Mouse (Mus musculus): ENCODE results near the gene Arl3. TPM values are rescaled to one million over a fixed set of nuclear protein-coding genes. Genes with fewer than 3 reads are reported as not detected.

Arl3 gene
- total and polyA plus RNA-seq, 3 experiments: 24.1 to 46.5 (median 45.3) TPM

DNA sequence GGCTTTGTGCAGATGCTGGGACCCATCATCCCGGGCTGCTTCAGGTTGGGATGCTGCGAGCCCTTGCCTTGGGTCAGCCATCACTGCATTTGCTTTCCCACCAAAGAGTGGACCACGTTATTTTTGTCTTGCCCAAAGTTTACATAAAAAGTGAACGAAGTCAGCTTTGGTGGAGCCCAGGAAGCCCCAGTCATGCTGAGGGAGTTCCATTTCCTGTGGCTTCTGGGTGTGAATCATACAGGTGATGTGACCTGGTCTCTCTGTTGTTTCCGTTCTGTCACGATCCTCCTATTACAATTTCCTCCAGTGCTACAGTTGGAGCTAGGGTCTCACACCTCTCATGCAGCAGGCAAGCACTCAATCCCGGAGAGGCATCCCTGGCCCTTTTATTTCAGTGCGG lies 44.4 kb upstream of the Arl3 start:
- Histone ChIP-seq H3K79me2 (replicated peaks; ENCODE audit: control insufficient read depth, extremely low read depth, insufficient read depth, poor library complexity, severe bottlenecking) (no peaks in the 10 kb centered on the region; the same call in none of the 2 replicates), H3K9me3 (replicated peaks; ENCODE audit: low read length) (no peaks in the 10 kb centered on the region), H3K27ac (ENCODE audit: insufficient read depth, low read depth) (no peak overlapping the region), H3K4me1 (ENCODE audit: control insufficient read depth in 1 of 2, insufficient read depth in 2 of 2) (peaks cover 0 to 13% of the 10 kb centered on the region in 2 experiments; a peak in 1 of 4 replicates), H3K27me3 (replicated peaks) (no peaks in the 10 kb centered on the region), H3K36me3 (replicated peaks in 1 of 2; ENCODE audit: control insufficient read depth in 1 of 2, insufficient read depth in 1 of 2, low read length in 1 of 2) (peaks cover 25 to 97% of the 10 kb centered on the region in 2 experiments), H3K4me2 (ENCODE audit: insufficient read depth, low read depth, poor library complexity, severe bottlenecking) (no peak overlapping the region), H3K4me3 (replicated peaks in 1 of 3; ENCODE audit: low read depth in 2 of 3, low read length in 2 of 3, poor library complexity in 1 of 3) (no peak overlapping the region), H3K9ac (ENCODE audit: insufficient read depth, low read depth) (no peak overlapping the region)
- TF ChIP-seq CHD2 (IDR thresholded peaks at IDR 0.05; ENCODE audit: low read length): no peak
- TF ChIP-seq POLR2AphosphoS2 (IDR thresholded peaks at IDR 0.05; ENCODE audit: low read depth, low read length): no peak
- no peak for TF ChIP-seq POLR2A (IDR thresholded peaks at IDR 0.05; ENCODE audit: low read depth, low read length)
- no peak for TF ChIP-seq EP300 (IDR thresholded peaks at IDR 0.05; ENCODE audit: low read length)
- TF ChIP-seq USF2 (conservative IDR thresholded peaks at IDR 0.05; ENCODE audit: low read depth, low read length): no peak
- no peak for TF ChIP-seq MAFK (IDR thresholded peaks at IDR 0.05; ENCODE audit: insufficient replicate concordance, low read length)
- TF ChIP-seq KAT2A (IDR thresholded peaks at IDR 0.05; ENCODE audit: insufficient replicate concordance, low read length): no peak
- no peak for TF ChIP-seq ETS1 (conservative IDR thresholded peaks at IDR 0.05; ENCODE audit: low read depth, low read length)
- no peak for TF ChIP-seq ZKSCAN1 (IDR thresholded peaks at IDR 0.05; ENCODE audit: borderline replicate concordance, low read depth, low read length)
- no peak for TF ChIP-seq MYC (IDR thresholded peaks at IDR 0.05; ENCODE audit: low read depth, low read length)
- no peak for TF ChIP-seq ELF1 (IDR thresholded peaks at IDR 0.05; ENCODE audit: low read depth, low read length)
- no peak for TF ChIP-seq CHD1 (IDR thresholded peaks at IDR 0.05; ENCODE audit: low read depth, low read length)
- no peak for TF ChIP-seq ZC3H11A (IDR thresholded peaks at IDR 0.05; ENCODE audit: low read depth, low read length)
- DNase-seq (ENCODE audit: extremely low read depth): no peak
- in situ Hi-C loops (cut with MboI; ENCODE audit: low pct_ligation_motif_present, low pct_unique_long_range_greater_than_20kb, low sequenced_read_pairs): no loop called here
- dilution Hi-C loops (cut with MboI; ENCODE audit: extremely low pct_ligation_motif_present, extremely low pct_unique_long_range_greater_than_20kb, low sequenced_read_pairs): no loop called here

GRCm38 (mm10) chr19:46616378-46616777 lies 43.4 kb upstream of the Arl3 start:
- Histone ChIP-seq H3K27me3 (replicated peaks) (no peaks in the 10 kb centered on the region), H3K9me3 (replicated peaks; ENCODE audit: low read length) (no peaks in the 10 kb centered on the region), H3K4me2 (ENCODE audit: insufficient read depth, low read depth, poor library complexity, severe bottlenecking) (no peak overlapping the region), H3K4me3 (replicated peaks in 1 of 3; ENCODE audit: low read depth in 2 of 3, low read length in 2 of 3, poor library complexity in 1 of 3) (no peak overlapping the region), H3K79me2 (replicated peaks; ENCODE audit: control insufficient read depth, extremely low read depth, insufficient read depth, poor library complexity, severe bottlenecking) (no peaks in the 10 kb centered on the region; the same call in none of the 2 replicates), H3K36me3 (replicated peaks in 1 of 2; ENCODE audit: control insufficient read depth in 1 of 2, insufficient read depth in 1 of 2, low read length in 1 of 2) (peaks cover 25 to 94% of the 10 kb centered on the region in 2 experiments), H3K27ac (ENCODE audit: insufficient read depth, low read depth) (no peak overlapping the region), H3K9ac (ENCODE audit: insufficient read depth, low read depth) (no peak overlapping the region), H3K4me1 (ENCODE audit: control insufficient read depth in 1 of 2, insufficient read depth in 2 of 2) (peaks cover 0 to 13% of the 10 kb centered on the region in 2 experiments; a peak in 1 of 4 replicates)
- no peak for DNase-seq (ENCODE audit: extremely low read depth)
- TF ChIP-seq NRF1 (IDR thresholded peaks at IDR 0.05; ENCODE audit: low read depth, low read length) (no peak), MAZ (IDR thresholded peaks at IDR 0.05; ENCODE audit: low read depth, low read length) (no peak), ZMIZ1 (IDR thresholded peaks at IDR 0.05; ENCODE audit: low read depth, low read length) (no peak)
- dilution Hi-C loops (cut with MboI; ENCODE audit: extremely low pct_ligation_motif_present, extremely low pct_unique_long_range_greater_than_20kb, low sequenced_read_pairs): no loop called here
- in situ Hi-C loops (cut with MboI; ENCODE audit: low pct_ligation_motif_present, low pct_unique_long_range_greater_than_20kb, low sequenced_read_pairs): no loop called here

Measured in CH12.LX (cell line).